Mouse (Mus musculus) forebrain, embryonic 12.5 days (tissue): ENCODE measurements at regions not wholly inside any gene's neighbourhood (a gene's known extent, or its start where the extent isn't known, plus 50 kb on each side); places are given as distances from the start of the nearest gene placed in this dataset.
A peak's percentile ranks its signal among the peaks of the same experiment; 100 is the strongest.

Experiments
- ATAC-seq: fragments of 200-750 bp; cut with Nextera tagmentation; 2 replicates; pipeline ENCODE4 v1.8.0; 2017; ENCODE audit warnings: moderate TSS enrichment; ENCODE audit not compliant: low FRiP score
- H3K27ac ChIP-seq: fragments of 300-500 bp; sonication (generic); 2 replicates; pipeline ENCODE4 v1.5.1; 2016; ENCODE audit warnings: mild to moderate bottlenecking
- H3K27me3 ChIP-seq: fragments of 300-500 bp; sonication (generic); 2 replicates; pipeline ENCODE4 v1.6.1; 2016; ENCODE audit warnings: mild to moderate bottlenecking
- H3K36me3 ChIP-seq: fragments of 300-500 bp; sonication (generic); replicated peaks from 2 replicates; pipeline ENCODE4 v1.6.1; 2016; ENCODE audit warnings: mild to moderate bottlenecking
- H3K4me1 ChIP-seq: fragments of 300-500 bp; sonication (generic); 2 replicates; pipeline ENCODE4 v1.6.1; 2016
- H3K4me2 ChIP-seq: fragments of 300-500 bp; sonication (generic); 2 replicates; pipeline ENCODE4 v1.6.1; 2016; ENCODE audit warnings: mild to moderate bottlenecking, moderate library complexity
- H3K4me3 ChIP-seq: fragments of 300-500 bp; sonication (generic); replicated peaks from 2 replicates; pipeline ENCODE4 v1.5.1; 2016; ENCODE audit warnings: mild to moderate bottlenecking
- H3K9ac ChIP-seq: fragments of 300-500 bp; sonication (generic); 2 replicates; pipeline ENCODE4 v1.6.1; 2016; ENCODE audit warnings: mild to moderate bottlenecking
- H3K9me3 ChIP-seq: fragments of 300-500 bp; sonication (generic); 2 replicates; pipeline ENCODE4 v1.6.1; 2016
- WGBS: fragments of 180-500 bp; shearing (Covaris S2); methylation state at CpG from one replicate; pipeline ENCODE4 v1.1.7; 2016; 5-methylcytosine and 5-hydroxymethylcytosine counted together

GRCm38 (mm10) chr14:72877132-72877531, 167.3 kb upstream of the Fndc3a start:
- no peak overlapping the region for H3K4me2 ChIP-seq
- no peak overlapping the region for H3K9ac ChIP-seq
- ATAC-seq = no peak
- H3K36me3 ChIP-seq = no peaks in the 10 kb centered on the region
- H3K27me3 ChIP-seq = no peaks in the 10 kb centered on the region
- H3K4me3 ChIP-seq = no peak overlapping the region
- no peak overlapping the region for H3K27ac ChIP-seq
- no peaks in the 10 kb centered on the region for H3K9me3 ChIP-seq
- no peaks in the 10 kb centered on the region for H3K4me1 ChIP-seq

- H3K4me2 ChIP-seq = no peak overlapping the region
- H3K4me1 ChIP-seq = peaks cover 6% of the 10 kb centered on the region; the same call in 1 of the 2 replicates
- H3K4me3 ChIP-seq = no peak overlapping the region
- H3K36me3 ChIP-seq = no peaks in the 10 kb centered on the region
- H3K27me3 ChIP-seq = no peaks in the 10 kb centered on the region
- 78% methylated on average over 3 of the region's 3 CpGs for WGBS
- H3K9ac ChIP-seq = no peak overlapping the region
- no peaks in the 10 kb centered on the region for H3K9me3 ChIP-seq
- ATAC-seq = no peak
- H3K27ac ChIP-seq = no peak overlapping the region
These were observed 163.7 kb upstream of the Fndc3a start for GRCm38 (mm10) chr14:72873494-72873893.

- peak; percentile 75 for ATAC-seq
- Histone ChIP-seq H3K27me3 (no peaks in the 10 kb centered on the region), H3K9me3 (no peaks in the 10 kb centered on the region), H3K4me1 (peaks cover 6% of the 10 kb centered on the region; the same call in 1 of the 2 replicates), H3K9ac (no peak overlapping the region), H3K4me2 (peak overlapping the region; percentile 26), H3K4me3 (no peak overlapping the region), H3K36me3 (no peaks in the 10 kb centered on the region), H3K27ac (no peak overlapping the region)
- 47% methylated on average over 20 of the region's 20 CpGs for WGBS
These were observed 159.5 kb upstream of the Fndc3a start for GRCm38 (mm10) chr14:72869188-72869749.

- no peak overlapping the region for H3K4me2 ChIP-seq
- no peaks in the 10 kb centered on the region for H3K36me3 ChIP-seq
- WGBS = 88% methylated on average over 2 of the region's 2 CpGs
- ATAC-seq = no peak
- no peak overlapping the region for H3K9ac ChIP-seq
- no peaks in the 10 kb centered on the region for H3K27me3 ChIP-seq
- no peak overlapping the region for H3K27ac ChIP-seq
- H3K4me3 ChIP-seq = no peak overlapping the region
- H3K9me3 ChIP-seq = no peaks in the 10 kb centered on the region
- peaks cover 6% of the 10 kb centered on the region; the same call in 1 of the 2 replicates for H3K4me1 ChIP-seq
These were observed 157.1 kb upstream of the Fndc3a start for GRCm38 (mm10) chr14:72866896-72867295.

GRCm38 (mm10) chr14:72865531-72865930, 155.7 kb upstream of the Fndc3a start:
- H3K4me1 ChIP-seq = peaks cover 6% of the 10 kb centered on the region; the same call in 1 of the 2 replicates
- H3K4me2 ChIP-seq = no peak overlapping the region
- H3K9me3 ChIP-seq = no peaks in the 10 kb centered on the region
- H3K36me3 ChIP-seq = no peaks in the 10 kb centered on the region
- H3K9ac ChIP-seq = no peak overlapping the region
- no peak overlapping the region for H3K4me3 ChIP-seq
- H3K27ac ChIP-seq = no peak overlapping the region
- ATAC-seq = no peak
- no peaks in the 10 kb centered on the region for H3K27me3 ChIP-seq

GRCm38 (mm10) chr14:72864792-72865191, 155.0 kb upstream of the Fndc3a start:
- Histone ChIP-seq H3K36me3 (no peaks in the 10 kb centered on the region), H3K4me3 (no peak overlapping the region), H3K9ac (no peak overlapping the region), H3K9me3 (no peaks in the 10 kb centered on the region), H3K4me1 (peaks cover 6% of the 10 kb centered on the region; the same call in 1 of the 2 replicates), H3K27me3 (no peaks in the 10 kb centered on the region), H3K4me2 (no peak overlapping the region), H3K27ac (no peak overlapping the region)
- ATAC-seq = no peak
- 90% methylated on average over 4 of the region's 4 CpGs for WGBS

GRCm38 (mm10) chr14:72864130-72864529, 154.3 kb upstream of the Fndc3a start:
- Histone ChIP-seq H3K36me3 (no peaks in the 10 kb centered on the region), H3K9ac (no peak overlapping the region), H3K27ac (no peak overlapping the region), H3K9me3 (no peaks in the 10 kb centered on the region), H3K4me3 (no peak overlapping the region), H3K4me1 (peaks cover 3% of the 10 kb centered on the region; the same call in 1 of the 2 replicates), H3K27me3 (no peaks in the 10 kb centered on the region), H3K4me2 (no peak overlapping the region)
- no peak for ATAC-seq
- 79% methylated on average over 5 of the region's 5 CpGs for WGBS

GRCm38 (mm10) chr14:72862806-72863526, 153.2 kb upstream of the Fndc3a start:
- H3K36me3 ChIP-seq = no peaks in the 10 kb centered on the region
- ATAC-seq = no peak
- H3K9me3 ChIP-seq = no peaks in the 10 kb centered on the region
- H3K4me3 ChIP-seq = no peak overlapping the region
- H3K4me2 ChIP-seq = no peak overlapping the region
- H3K9ac ChIP-seq = no peak overlapping the region
- no peaks in the 10 kb centered on the region for H3K4me1 ChIP-seq
- H3K27me3 ChIP-seq = no peaks in the 10 kb centered on the region
- WGBS = 73% methylated on average over 7 of the region's 7 CpGs
- no peak overlapping the region for H3K27ac ChIP-seq

GRCm38 (mm10) chr14:72854226-72854625, 144.4 kb upstream of the Fndc3a start:
- Histone ChIP-seq H3K4me2 (no peak overlapping the region), H3K27ac (no peak overlapping the region), H3K4me3 (no peak overlapping the region), H3K36me3 (no peaks in the 10 kb centered on the region), H3K9me3 (no peaks in the 10 kb centered on the region), H3K9ac (no peak overlapping the region), H3K27me3 (no peaks in the 10 kb centered on the region), H3K4me1 (no peaks in the 10 kb centered on the region)
- WGBS = 97% methylated on average over 1 of the region's 1 CpGs
- no peak for ATAC-seq

- Histone ChIP-seq H3K27me3 (no peaks in the 10 kb centered on the region), H3K27ac (no peak overlapping the region), H3K4me2 (no peak overlapping the region), H3K9me3 (no peaks in the 10 kb centered on the region), H3K36me3 (no peaks in the 10 kb centered on the region), H3K4me1 (no peaks in the 10 kb centered on the region), H3K4me3 (no peak overlapping the region), H3K9ac (no peak overlapping the region)
- ATAC-seq = no peak
- WGBS = 87% methylated on average over 3 of the region's 3 CpGs
These were observed 143.3 kb upstream of the Fndc3a start for GRCm38 (mm10) chr14:72853104-72853503.

GRCm38 (mm10) chr14:72850884-72851283, 141.1 kb upstream of the Fndc3a start:
- Histone ChIP-seq H3K9ac (no peak overlapping the region), H3K27me3 (no peaks in the 10 kb centered on the region), H3K27ac (no peak overlapping the region), H3K4me3 (no peak overlapping the region), H3K36me3 (no peaks in the 10 kb centered on the region), H3K9me3 (no peaks in the 10 kb centered on the region), H3K4me1 (0 out of 2 replicates have a peak, but pooled peaks cover 2% of the 10 kb centered on the region), H3K4me2 (no peak overlapping the region)
- ATAC-seq = no peak
- 88% methylated on average over 3 of the region's 3 CpGs for WGBS

- no peak overlapping the region for H3K4me2 ChIP-seq
- no peak overlapping the region for H3K4me3 ChIP-seq
- ATAC-seq = no peak
- WGBS = 86% methylated on average over 4 of the region's 4 CpGs
- H3K9ac ChIP-seq = no peak overlapping the region
- no peaks in the 10 kb centered on the region for H3K36me3 ChIP-seq
- peaks cover 9% of the 10 kb centered on the region; the same call in 1 of the 2 replicates for H3K4me1 ChIP-seq
- no peaks in the 10 kb centered on the region for H3K9me3 ChIP-seq
- H3K27ac ChIP-seq = no peak overlapping the region
- no peaks in the 10 kb centered on the region for H3K27me3 ChIP-seq
These were observed 138.6 kb upstream of the Fndc3a start for GRCm38 (mm10) chr14:72848271-72848955.
